Mouse (Mus musculus) kidney, adult 2 months (tissue): ENCODE measurements at regions not wholly inside any gene's neighbourhood (a gene's known extent, or its start where the extent isn't known, plus 50 kb on each side); places are given as distances from the start of the nearest gene placed in this dataset.

ENCODE experiments used
- CTCF ChIP-seq: fragments of 200-500 bp; conservative IDR thresholded peaks from 2 replicates; pipeline ENCODE4 v1.5.1; 2011; ENCODE audit warnings: low read depth, mild to moderate bottlenecking, control low read depth, low read length, moderate library complexity, mixed read lengths; ENCODE audit not compliant: insufficient read depth, insufficient read length
- POLR2A ChIP-seq: fragments of 200-500 bp; IDR thresholded peaks from one replicate; pipeline ENCODE4 v1.6.1; 2011; ENCODE audit warnings: low read depth, low read length, control low read depth

GRCm38 (mm10) chr9:47973130-47973529 is 188.7 kb upstream of the Nxpe4 start:
- no peak for TF ChIP-seq CTCF
- TF ChIP-seq POLR2A: no peak
